Mouse (Mus musculus) forebrain, embryonic 15.5 days (tissue): ENCODE measurements around the gene Crcp. TPM values are rescaled to one million over a fixed set of nuclear protein-coding genes. Genes with fewer than 3 reads are reported as not detected.

Experiments
- ATAC-seq: fragments of 200-750 bp; cut with Nextera tagmentation; replicated peaks from 2 replicates; pipeline ENCODE4 v1.8.0; 2017; ENCODE audit warnings: mild to moderate bottlenecking, moderate TSS enrichment, moderate library complexity
- H3K27ac ChIP-seq: fragments of 300-500 bp; sonication (generic); replicated peaks from 2 replicates; pipeline ENCODE4 v1.5.1; 2015; ENCODE audit warnings: mild to moderate bottlenecking, inconsistent platforms
- H3K27me3 ChIP-seq: fragments of 300-500 bp; sonication (generic); 2 replicates; pipeline ENCODE4 v1.6.1; 2015; ENCODE audit warnings: inconsistent platforms
- H3K36me3 ChIP-seq: fragments of 300-500 bp; sonication (generic); 2 replicates; pipeline ENCODE4 v1.6.1; 2015; ENCODE audit warnings: mild to moderate bottlenecking, inconsistent platforms
- H3K4me1 ChIP-seq: fragments of 300-500 bp; sonication (generic); 2 replicates; pipeline ENCODE4 v1.6.1; 2015; ENCODE audit warnings: inconsistent platforms
- H3K4me2 ChIP-seq: fragments of 300-500 bp; sonication (generic); replicated peaks from 2 replicates; pipeline ENCODE4 v1.6.1; 2015; ENCODE audit warnings: mild to moderate bottlenecking, inconsistent platforms
- H3K4me3 ChIP-seq: fragments of 300-500 bp; sonication (generic); 2 replicates; pipeline ENCODE4 v1.5.1; 2015; ENCODE audit warnings: mild to moderate bottlenecking, inconsistent platforms
- H3K9ac ChIP-seq: fragments of 300-500 bp; sonication (generic); replicated peaks from 2 replicates; pipeline ENCODE4 v1.6.1; 2015; ENCODE audit warnings: mild to moderate bottlenecking, inconsistent platforms
- H3K9me3 ChIP-seq: fragments of 300-500 bp; sonication (generic); 2 replicates; pipeline ENCODE4 v1.6.1; 2016; ENCODE audit warnings: inconsistent platforms
- WGBS: fragments of 180-500 bp; shearing (Covaris S2); methylation state at CpG from one replicate; pipeline ENCODE4 v1.1.7; 2015; ENCODE audit warnings: mixed read lengths; 5-methylcytosine and 5-hydroxymethylcytosine counted together
- polyA plus RNA-seq: library from polyadenylated mRNA; unstranded; fragments of >200 nt; fragmentation: Nextera tagmentation; extraction: Ambion mirVana; gene quantifications from 2 replicates; pipeline ENCODE4 v1.2.1, GENCODE M21; 2015

The Crcp gene
- polyA plus RNA-seq, 1 experiment from 2014 or later: 72.9 TPM

DNA sequence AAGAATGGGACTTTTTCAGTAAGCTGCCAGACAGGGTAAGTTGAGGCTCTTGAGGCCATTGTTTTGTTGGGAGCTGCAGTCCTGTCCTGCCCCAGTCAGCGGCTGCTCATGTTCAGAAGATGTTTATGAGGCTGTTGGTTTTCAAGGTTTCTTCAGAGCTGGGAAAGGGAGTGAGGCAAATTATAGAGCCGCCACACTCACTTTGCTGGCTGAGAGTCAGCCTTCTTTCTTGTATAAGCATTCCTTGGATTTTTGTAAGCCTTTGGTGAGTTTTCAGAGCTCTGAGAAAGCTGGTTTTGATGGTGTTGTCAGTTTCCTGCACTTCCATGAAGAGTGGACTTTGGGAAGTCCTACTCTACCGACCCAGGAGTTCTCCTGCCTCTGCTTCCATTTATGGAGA, 55.2 kb downstream of the Crcp start:
- Histone ChIP-seq H3K36me3 (peaks cover 7% of the 10 kb centered on the region), H3K27ac (no peak overlapping the region), H3K27me3 (no peaks in the 10 kb centered on the region), H3K4me1 (peaks cover 11% of the 10 kb centered on the region), H3K9me3 (peaks cover 4% of the 10 kb centered on the region; the same call in 1 of the 2 replicates), H3K4me3 (no peak overlapping the region), H3K9ac (no peak overlapping the region), H3K4me2 (no peak overlapping the region)
- no peak for ATAC-seq
- 95% methylated on average over 3 of the region's 3 CpGs for WGBS

DNA sequence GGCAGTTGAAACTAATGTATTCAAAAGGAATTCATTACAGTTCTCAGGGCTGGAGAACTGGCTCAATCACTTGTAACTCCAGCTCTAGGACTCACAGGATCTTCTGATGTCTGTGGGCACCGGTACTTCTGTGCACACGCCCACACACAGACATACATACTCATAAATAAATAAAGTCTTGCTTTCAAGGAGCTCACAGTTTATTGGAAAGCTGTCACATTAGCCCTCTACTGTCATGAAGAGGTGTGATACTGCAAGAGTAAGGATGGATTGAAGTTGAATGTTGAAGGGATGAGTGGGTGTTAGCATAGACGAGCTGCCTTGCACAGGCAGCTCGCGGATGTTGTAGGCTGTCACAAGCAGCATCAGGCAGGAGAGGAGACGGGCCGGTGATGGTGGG, 58.9 kb downstream of the Crcp start:
- Histone ChIP-seq H3K9ac (no peak overlapping the region), H3K4me1 (no peaks in the 10 kb centered on the region), H3K36me3 (peaks cover 3% of the 10 kb centered on the region; the same call in 1 of the 2 replicates), H3K27me3 (no peaks in the 10 kb centered on the region), H3K27ac (no peak overlapping the region), H3K4me2 (no peak overlapping the region), H3K4me3 (no peak overlapping the region), H3K9me3 (no peaks in the 10 kb centered on the region)
- WGBS: 96% methylated on average over 7 of the region's 7 CpGs
- ATAC-seq: no peak

DNA sequence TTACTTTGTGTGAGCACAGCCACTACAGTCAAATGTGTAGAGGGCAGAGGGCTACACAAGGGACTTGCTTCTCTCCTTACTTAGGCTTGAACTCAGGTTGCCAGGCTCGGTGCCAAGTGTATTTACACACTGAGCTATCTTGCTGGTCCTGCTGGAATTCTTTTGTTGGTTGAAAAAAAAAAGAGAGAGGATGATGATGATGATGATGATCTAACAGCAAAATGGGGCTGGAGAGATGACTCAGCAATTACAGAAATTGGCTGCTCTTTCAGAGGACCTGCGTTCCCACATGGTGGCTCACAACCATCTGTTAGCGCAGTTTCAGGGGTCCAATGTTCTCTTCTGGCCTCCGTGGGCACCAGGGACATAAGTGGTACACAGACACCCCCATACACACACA, 59.5 kb downstream of the Crcp start:
- Histone ChIP-seq H3K4me3 (no peak overlapping the region), H3K4me2 (no peak overlapping the region), H3K27me3 (no peaks in the 10 kb centered on the region), H3K9ac (no peak overlapping the region), H3K9me3 (no peaks in the 10 kb centered on the region), H3K27ac (no peak overlapping the region), H3K36me3 (peaks cover 3% of the 10 kb centered on the region; the same call in 1 of the 2 replicates), H3K4me1 (no peaks in the 10 kb centered on the region)
- no peak for ATAC-seq
- WGBS: 92% methylated on average over 4 of the region's 4 CpGs

DNA sequence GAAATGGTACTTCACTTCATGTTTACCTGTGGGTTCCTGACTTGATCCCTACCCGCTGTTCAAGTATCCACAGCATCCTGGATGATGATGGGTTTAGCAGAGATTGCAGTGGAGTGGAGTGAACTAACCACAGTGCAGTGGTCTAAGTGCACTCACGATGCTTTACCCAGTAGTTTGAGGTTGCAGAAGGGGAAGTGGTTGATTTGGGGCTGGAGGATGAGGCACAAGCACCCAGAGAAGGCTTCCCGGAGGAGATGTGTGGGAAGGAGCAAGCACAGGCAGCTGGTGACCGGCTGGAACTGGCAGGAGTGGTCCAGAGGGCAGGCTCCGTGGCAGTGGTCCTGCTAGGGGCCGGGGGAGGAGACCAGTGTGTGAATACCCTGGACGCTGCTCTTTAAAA, 60.1 kb downstream of the Crcp start:
- Histone ChIP-seq H3K36me3 (peaks cover 3% of the 10 kb centered on the region; the same call in 1 of the 2 replicates), H3K9ac (no peak overlapping the region), H3K4me3 (no peak overlapping the region), H3K27ac (no peak overlapping the region), H3K4me1 (no peaks in the 10 kb centered on the region), H3K9me3 (no peaks in the 10 kb centered on the region), H3K27me3 (no peaks in the 10 kb centered on the region), H3K4me2 (no peak overlapping the region)
- no peak for ATAC-seq
- WGBS: 92% methylated on average over 7 of the region's 7 CpGs

DNA sequence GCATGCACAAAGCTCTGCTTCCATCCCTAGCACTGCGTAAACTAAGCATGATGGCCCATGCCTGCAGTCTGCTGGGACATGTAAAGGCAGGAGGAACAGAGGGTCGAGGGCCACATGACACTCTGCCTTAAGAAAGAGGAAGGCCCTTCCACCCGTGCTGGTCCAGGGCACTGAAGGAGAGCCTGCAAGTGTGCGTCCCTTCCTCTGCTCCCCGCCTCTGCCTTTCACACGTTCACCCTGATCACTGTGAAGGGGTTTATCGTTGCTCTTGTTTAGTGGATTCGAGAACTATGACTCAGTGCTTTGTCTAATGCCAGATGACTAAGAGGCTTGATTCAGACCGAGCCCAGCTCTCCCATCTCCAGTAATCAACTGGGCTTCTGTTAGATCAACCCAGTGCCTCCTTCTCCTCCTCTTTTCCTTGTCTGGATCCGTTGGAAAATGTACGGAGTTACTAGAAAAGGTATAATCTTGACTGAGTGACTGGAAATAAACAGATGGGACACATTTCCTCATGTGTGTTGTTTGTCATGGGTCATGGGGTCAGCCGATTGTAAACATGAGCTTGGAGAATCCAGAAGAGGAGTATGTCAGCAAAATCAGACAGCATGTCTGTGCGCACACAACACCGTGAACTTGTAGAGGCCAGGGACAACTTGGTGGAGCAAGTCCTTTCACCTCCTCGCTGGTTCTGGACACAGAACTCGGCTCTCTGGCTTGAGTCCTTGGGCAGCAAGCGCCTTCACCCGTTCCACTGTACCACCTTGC, 60.7 kb downstream of the Crcp start:
- Histone ChIP-seq H3K4me2 (no peak overlapping the region), H3K9ac (no peak overlapping the region), H3K36me3 (peaks cover 3% of the 10 kb centered on the region; the same call in 1 of the 2 replicates), H3K27me3 (no peaks in the 10 kb centered on the region), H3K27ac (no peak overlapping the region), H3K9me3 (no peaks in the 10 kb centered on the region), H3K4me3 (no peak overlapping the region), H3K4me1 (no peaks in the 10 kb centered on the region)
- no peak for ATAC-seq
- WGBS: 91% methylated on average over 18 of the region's 18 CpGs

DNA sequence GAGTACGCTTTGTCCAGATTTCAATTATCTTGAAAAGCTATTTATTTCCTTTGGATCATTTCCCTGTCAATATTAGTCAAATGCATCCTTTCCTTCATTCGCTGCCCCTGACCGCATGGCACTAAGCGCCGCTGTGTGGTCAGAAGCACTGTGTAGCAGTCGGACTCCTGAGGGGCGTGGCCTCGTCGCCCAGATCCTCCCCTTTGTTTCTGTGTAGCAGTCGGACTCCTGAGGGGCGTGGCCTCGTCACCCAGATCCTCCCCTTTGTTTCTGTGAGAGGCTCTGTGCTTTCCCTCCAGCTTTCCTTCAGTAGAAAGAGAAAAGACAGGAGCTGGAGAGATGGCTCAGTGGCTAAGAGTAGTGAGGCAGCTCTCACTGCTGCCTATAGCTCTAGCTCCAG, 67.7 kb downstream of the Crcp start:
- H3K36me3 ChIP-seq: no peaks in the 10 kb centered on the region
- no peak overlapping the region for H3K9ac ChIP-seq
- H3K4me3 ChIP-seq: no peak overlapping the region
- 45% methylated on average over 12 of the region's 12 CpGs for WGBS
- no peak overlapping the region for H3K27ac ChIP-seq
- no peak for ATAC-seq
- H3K4me1 ChIP-seq: no peaks in the 10 kb centered on the region
- H3K27me3 ChIP-seq: no peaks in the 10 kb centered on the region
- no peak overlapping the region for H3K4me2 ChIP-seq
- H3K9me3 ChIP-seq: no peaks in the 10 kb centered on the region

DNA sequence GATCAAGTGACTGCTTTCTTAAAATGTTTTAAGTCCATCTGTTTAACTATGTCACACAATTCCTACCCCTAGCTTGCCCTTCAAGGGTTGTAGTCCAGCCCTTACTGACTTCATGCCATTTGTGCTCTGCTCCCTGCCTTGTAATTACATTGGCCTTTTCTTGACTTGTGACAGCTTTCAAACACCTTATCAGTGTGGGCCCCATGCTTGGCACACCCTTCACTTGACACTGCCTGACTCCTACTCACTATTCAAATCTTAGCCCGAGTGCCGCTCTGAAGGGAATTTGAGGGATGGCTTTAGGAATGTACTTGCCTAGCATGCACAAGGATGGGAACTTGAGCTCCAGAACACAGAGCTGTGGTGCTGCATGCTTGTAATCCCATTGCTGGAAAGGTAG, 68.7 kb downstream of the Crcp start:
- 84% methylated on average over 2 of the region's 2 CpGs for WGBS
- Histone ChIP-seq H3K9me3 (no peaks in the 10 kb centered on the region), H3K4me3 (no peak overlapping the region), H3K27ac (no peak overlapping the region), H3K36me3 (peaks cover 3% of the 10 kb centered on the region; the same call in 1 of the 2 replicates), H3K9ac (no peak overlapping the region), H3K4me1 (no peaks in the 10 kb centered on the region), H3K4me2 (no peak overlapping the region), H3K27me3 (no peaks in the 10 kb centered on the region)
- no peak for ATAC-seq

DNA sequence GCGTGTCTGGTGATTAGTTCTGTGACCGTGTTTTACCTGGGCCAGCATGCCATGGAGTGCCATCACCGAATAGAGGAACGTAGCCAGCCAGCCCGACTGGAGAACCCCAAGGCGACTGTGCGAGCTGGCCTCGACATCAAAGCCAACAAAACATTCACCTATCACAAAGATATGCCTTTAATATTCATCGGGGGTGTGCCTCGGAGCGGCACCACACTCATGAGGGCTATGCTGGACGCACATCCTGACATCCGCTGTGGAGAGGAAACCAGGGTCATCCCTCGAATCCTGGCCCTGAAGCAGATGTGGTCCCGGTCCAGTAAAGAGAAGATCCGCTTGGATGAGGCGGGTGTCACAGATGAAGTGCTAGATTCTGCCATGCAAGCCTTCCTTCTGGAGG, 72.6 kb downstream of the Crcp start:
- 96% methylated on average over 17 of the region's 17 CpGs for WGBS
- H3K36me3 ChIP-seq: peaks cover 10% of the 10 kb centered on the region; the same call in 1 of the 2 replicates
- ATAC-seq: no peak

DNA sequence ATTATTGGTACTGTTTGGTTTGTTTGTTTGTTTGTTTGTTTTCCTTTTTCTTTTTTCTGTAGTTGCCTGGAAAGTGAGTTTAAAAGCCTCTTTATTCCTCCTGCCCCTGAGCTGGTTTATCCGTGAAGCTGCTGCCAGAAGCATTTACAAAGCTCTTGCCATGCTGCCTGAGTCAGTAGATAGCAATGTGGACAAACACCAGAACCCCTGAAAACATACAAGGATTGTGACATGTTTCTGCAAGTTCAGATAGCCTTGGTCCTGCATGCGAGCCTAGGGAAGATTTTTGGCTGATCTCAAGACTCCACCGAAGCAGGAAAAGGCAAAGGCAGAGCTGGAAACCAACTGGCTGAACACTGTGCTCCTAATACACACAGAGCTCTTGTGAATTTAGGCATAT, 80.3 kb downstream of the Crcp start:
- H3K27ac ChIP-seq: no peak overlapping the region
- no peak overlapping the region for H3K9ac ChIP-seq
- H3K9me3 ChIP-seq: no peaks in the 10 kb centered on the region
- no peaks in the 10 kb centered on the region for H3K27me3 ChIP-seq
- H3K4me2 ChIP-seq: no peak overlapping the region
- ATAC-seq: no peak
- no peaks in the 10 kb centered on the region for H3K4me1 ChIP-seq
- H3K4me3 ChIP-seq: no peak overlapping the region
- H3K36me3 ChIP-seq: peaks cover 7% of the 10 kb centered on the region
- 87% methylated on average over 3 of the region's 3 CpGs for WGBS

More for the DNA sequence above, 72.6 kb downstream of the Crcp start:
- Histone ChIP-seq H3K4me3 (no peak overlapping the region), H3K27ac (no peak overlapping the region), H3K9ac (no peak overlapping the region), H3K4me1 (no peaks in the 10 kb centered on the region), H3K9me3 (no peaks in the 10 kb centered on the region), H3K4me2 (no peak overlapping the region), H3K27me3 (no peaks in the 10 kb centered on the region)

Other genes starting within 250 kb of the Crcp start
- 47.9 and 48.0 TPM in 2 replicates for gene Psph, start 241.8 kb upstream of the Crcp start, polyA plus RNA-seq
- gene Sumf2, start 182.3 kb upstream of the Crcp start, polyA plus RNA-seq: 25.4 and 27.0 TPM in 2 replicates
- gene Chchd2, start 141.8 kb upstream of the Crcp start, polyA plus RNA-seq: 895 and 945 TPM in 2 replicates
- 16.3 and 17.2 TPM in 2 replicates for gene Zbed5, start 133.6 kb upstream of the Crcp start, polyA plus RNA-seq
- gene Phkg1, start 130.7 kb upstream of the Crcp start, polyA plus RNA-seq: 0.45 and 0.50 TPM in 2 replicates
- 3.9 and 6.0 TPM in 2 replicates for gene Nupr1l, start 120.8 kb upstream of the Crcp start, polyA plus RNA-seq
- gene Vkorc1l1, start 87.3 kb upstream of the Crcp start, polyA plus RNA-seq: 30.4 and 31.3 TPM in 2 replicates
- 17.6 TPM in 2 replicates for gene Gusb, start 26.2 kb upstream of the Crcp start, polyA plus RNA-seq
- 23.1 and 29.5 TPM in 2 replicates for gene Asl, start within 50 bp of the Crcp start, polyA plus RNA-seq
- gene Tpst1, start 44.0 kb downstream of the Crcp start, polyA plus RNA-seq: 57.5 and 57.7 TPM in 2 replicates
- 13.5 TPM in 2 replicates for gene Kctd7, start 115.6 kb downstream of the Crcp start, polyA plus RNA-seq
- gene Rabgef1, start 142.5 kb downstream of the Crcp start, polyA plus RNA-seq: 40.2 and 41.3 TPM in 2 replicates
- 23.0 and 24.1 TPM in 2 replicates for gene Tmem248, start 187.8 kb downstream of the Crcp start, polyA plus RNA-seq
- 60.0 and 64.3 TPM in 2 replicates for gene Sbds, start 226.2 kb downstream of the Crcp start, polyA plus RNA-seq
- 24.8 and 27.1 TPM in 2 replicates for gene Tyw1, start 226.3 kb downstream of the Crcp start, polyA plus RNA-seq